Mouse (Mus musculus): ENCODE results near the gene Olfr91. TPM values are rescaled to one million over a fixed set of nuclear protein-coding genes. Genes with fewer than 3 reads are reported as not detected.

The Olfr91 gene
- total RNA-seq, 2 experiments from 2014 or later, result not detected

Other genes starting within 250 kb of the Olfr91 start
- gene Trim15, start 231.1 kb downstream of the Olfr91 start, total RNA-seq (2021), result not detected
- gene Trim10, start 228.7 kb downstream of the Olfr91 start, total RNA-seq (2021), result not detected
- gene Trim40, start 208.2 kb downstream of the Olfr91 start, total RNA-seq (2021), result not detected
- not detected for gene Trim31, start 200.2 kb downstream of the Olfr91 start, total RNA-seq (2021)
- 1 to 10 TPM; 5.4 to 7.4 TPM for gene Rnf39, start 155.4 kb downstream of the Olfr91 start, total RNA-seq (2021)
- 100 to 1,000 TPM; 119 to 132 TPM for gene Ppp1r11, start 146.5 kb downstream of the Olfr91 start, total RNA-seq (2021)
- gene Znrd1, start 139.7 kb downstream of the Olfr91 start, total RNA-seq (2021), result 10 to 100 TPM; 29.8 to 34.5 TPM
- 1 to 10 TPM; 5.0 to 5.2 TPM for gene Znrd1as, start 139.7 kb downstream of the Olfr91 start, total RNA-seq (2021)
- gene 2410137M14Rik, start 117.0 kb downstream of the Olfr91 start, total RNA-seq (2021), result under 1 TPM in 1 of 2 experiments, not detected in 1; 0.66 TPM
- 1 to 10 TPM; 1.6 to 1.7 TPM for gene H2-M5, start 108.7 kb downstream of the Olfr91 start, total RNA-seq (2021)
- 10 to 100 TPM; 14.5 to 17.6 TPM for gene Zfp57, start 97.1 kb downstream of the Olfr91 start, total RNA-seq (2021)
- 10 to 100 TPM; 51.6 to 68.2 TPM for gene Mog, start 74.9 kb downstream of the Olfr91 start, total RNA-seq (2021)
- 100 to 1,000 TPM; 670 to 698 TPM for gene Gabbr1, start 52.3 kb downstream of the Olfr91 start, total RNA-seq (2021)
- not detected for gene Olfr90, start 9.8 kb downstream of the Olfr91 start, total RNA-seq (2021)
- gene Olfr92, start 21.8 kb upstream of the Olfr91 start, total RNA-seq (2021), result not detected
- not detected for gene Olfr93, start 63.2 kb upstream of the Olfr91 start, total RNA-seq (2021)
- gene Ubd, start 95.6 kb upstream of the Olfr91 start, total RNA-seq (2021), result not detected
- gene Olfr94, start 102.7 kb upstream of the Olfr91 start, total RNA-seq (2021), result not detected
- not detected for gene Olfr95, start 114.8 kb upstream of the Olfr91 start, total RNA-seq (2021)
- not detected for gene Olfr96, start 121.9 kb upstream of the Olfr91 start, total RNA-seq (2021)
- not detected for gene Olfr97, start 139.1 kb upstream of the Olfr91 start, total RNA-seq (2021)
- gene Olfr98, start 165.5 kb upstream of the Olfr91 start, total RNA-seq (2021), result not detected
- 1 to 10 TPM; 2.4 to 2.5 TPM for gene H2-M3, start 171.9 kb upstream of the Olfr91 start, total RNA-seq (2021)
- not detected for gene Olfr99, start 185.2 kb upstream of the Olfr91 start, total RNA-seq (2021)
- not detected for gene Olfr101, start 206.0 kb upstream of the Olfr91 start, total RNA-seq (2021)
- gene Olfr102, start 218.8 kb upstream of the Olfr91 start, total RNA-seq (2021), result not detected
- not detected for gene Olfr103, start 241.4 kb upstream of the Olfr91 start, total RNA-seq (2021)

Data from left cerebral cortex, postnatal 25 days (tissue).